Mouse (Mus musculus): ENCODE measurements around the gene Sept1. TPM values are rescaled to one million over a fixed set of nuclear protein-coding genes. Genes with fewer than 3 reads are reported as not detected.
"Not testable (repeated sequence)": the region's sequence is repeated elsewhere in the genome, so short reads cannot be mapped to it uniquely, and the experiment has no call there.

Gene Sept1
- total RNA-seq, 2 experiments from 2014 or later: 4.2 to 5.0 TPM

DNA sequence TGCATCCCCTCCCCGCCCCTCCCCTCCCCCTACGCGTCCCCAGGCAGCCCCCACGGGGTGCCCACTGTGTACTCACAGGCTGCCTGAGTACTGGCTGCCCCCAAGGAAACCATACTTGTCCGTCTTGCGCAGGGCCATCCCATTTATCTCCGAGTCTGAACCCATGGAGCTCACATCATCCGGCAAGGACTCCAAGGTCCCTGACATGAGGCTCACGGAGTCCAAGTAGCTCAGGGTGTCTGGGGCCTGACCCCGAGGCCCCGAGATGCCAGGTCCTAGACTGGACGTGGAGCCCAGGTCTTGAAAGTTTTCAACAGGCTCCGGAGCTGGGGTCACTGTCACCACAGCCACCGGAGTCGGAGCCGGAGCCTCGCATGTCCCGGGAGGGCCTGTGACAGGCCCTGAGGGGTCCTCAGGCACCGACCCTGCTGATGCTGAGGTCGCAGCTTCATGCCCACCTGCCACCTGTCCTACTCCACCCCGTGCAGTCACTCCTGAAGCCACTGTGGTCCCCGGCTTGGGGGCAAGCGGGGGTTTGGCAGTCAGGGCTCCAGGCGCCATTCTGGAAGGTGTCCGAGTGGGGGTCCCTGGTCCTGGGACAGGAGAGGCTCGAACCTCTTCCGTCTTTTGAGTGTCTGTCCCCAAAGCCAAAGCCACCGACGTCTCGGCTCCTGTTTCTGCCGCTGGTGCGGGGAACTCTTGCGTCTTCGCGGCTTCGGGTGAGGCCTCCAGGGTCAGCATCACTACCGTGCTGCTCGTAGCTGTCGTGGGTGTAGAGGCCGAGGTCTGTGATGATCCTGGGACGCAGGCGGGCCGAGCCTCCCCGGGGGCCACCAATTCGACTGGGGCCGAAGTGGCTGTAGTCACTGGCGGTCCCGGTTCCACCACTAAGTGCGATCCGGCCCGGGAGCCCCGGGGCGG, 25.3 kb downstream of the Sept1 start:
- no peak for DNase-seq
- intact Hi-C loops (cut with DNase I; ENCODE audit: low total_unique reads): no loop called here

DNA sequence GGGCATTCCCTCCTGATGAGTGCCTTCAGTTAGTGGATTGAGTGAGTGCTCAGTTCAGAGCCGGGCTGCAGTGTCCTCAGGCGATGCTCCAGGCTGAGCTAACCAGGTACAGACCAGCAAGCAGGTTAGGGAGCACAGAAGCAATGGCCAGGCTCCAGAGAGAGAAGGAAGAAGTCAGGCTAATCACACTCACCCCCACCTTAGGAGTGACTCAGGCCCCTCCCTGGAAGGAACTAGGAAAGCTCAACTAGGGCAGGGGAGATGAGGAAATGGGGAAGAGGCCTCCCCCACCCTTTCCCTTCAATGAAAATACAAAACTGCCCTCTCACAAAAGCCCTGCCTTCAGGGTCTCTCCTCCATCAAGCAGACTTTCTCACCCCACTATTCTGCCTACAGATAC, 26.3 kb downstream of the Sept1 start:
- DNase-seq: no peak

DNA sequence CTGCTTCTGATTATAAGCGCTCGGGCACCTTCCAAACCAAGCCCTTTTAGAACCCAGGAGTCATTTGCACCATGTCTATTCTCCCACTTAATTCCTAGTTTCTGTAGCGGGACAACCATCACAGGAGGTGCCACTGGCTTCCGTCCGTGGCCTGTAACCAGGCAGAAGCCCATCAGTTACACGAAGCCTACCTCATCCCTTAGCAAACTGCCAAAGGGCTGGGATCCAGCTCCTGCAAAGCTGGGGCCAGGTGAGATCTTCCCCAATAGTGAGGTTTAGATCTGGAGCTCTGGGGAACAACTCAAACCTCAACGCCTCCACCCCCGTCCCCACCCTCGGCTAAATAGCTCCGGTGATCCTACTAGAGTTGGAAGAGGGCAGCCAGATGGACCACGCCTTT, 36.4 kb downstream of the Sept1 start:
- DNase-seq: no peak
- intact Hi-C loops (cut with DNase I; ENCODE audit: low total_unique reads): no loop called here

More for the DNA sequence above, 26.3 kb downstream of the Sept1 start:
- intact Hi-C loops (cut with DNase I; ENCODE audit: low total_unique reads): no loop called here

DNA sequence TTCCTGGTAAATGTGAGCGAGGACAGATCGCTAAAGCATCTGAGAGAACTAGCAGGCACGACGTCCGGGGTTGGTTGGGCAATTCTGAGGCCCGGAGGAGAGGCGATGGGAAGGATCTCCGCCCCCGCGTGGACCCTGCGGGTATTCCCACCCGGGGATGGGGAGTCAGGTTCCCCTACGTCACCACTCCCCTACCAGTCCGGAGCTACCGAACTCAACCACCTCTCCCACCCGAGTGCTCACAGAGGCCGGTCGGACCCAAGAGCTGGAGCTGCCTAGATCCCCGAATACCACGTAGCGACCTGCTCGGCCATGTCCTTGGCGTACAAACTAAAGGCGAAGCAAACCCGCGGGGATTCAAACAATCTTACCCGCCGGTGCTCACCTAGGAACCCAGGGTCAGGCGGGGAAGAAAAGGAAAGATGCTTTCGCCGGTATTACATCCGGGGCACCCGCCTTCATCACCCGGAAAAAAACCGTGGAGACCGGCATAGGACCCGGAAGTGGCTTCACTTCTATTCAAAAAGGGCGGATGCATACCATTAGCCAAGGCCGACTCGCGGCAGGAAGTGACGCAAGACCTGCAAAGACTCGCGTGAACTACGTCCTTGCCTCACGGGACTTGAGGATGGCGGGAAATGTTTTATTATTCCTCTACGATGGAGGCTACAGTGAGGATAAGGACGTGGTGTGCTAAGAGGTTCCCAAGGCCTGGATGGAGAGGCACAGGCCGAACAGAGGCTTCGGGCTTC, 37.2 kb downstream of the Sept1 start, which contains the start of gene Cd2bp2:
TSS of gene Cd2bp2 (minus strand) at position 507 of the 752 bp plus-strand sequence.
- intact Hi-C loops (cut with DNase I; ENCODE audit: low total_unique reads): no loop called here
- peak; percentile 93 for DNase-seq

DNA sequence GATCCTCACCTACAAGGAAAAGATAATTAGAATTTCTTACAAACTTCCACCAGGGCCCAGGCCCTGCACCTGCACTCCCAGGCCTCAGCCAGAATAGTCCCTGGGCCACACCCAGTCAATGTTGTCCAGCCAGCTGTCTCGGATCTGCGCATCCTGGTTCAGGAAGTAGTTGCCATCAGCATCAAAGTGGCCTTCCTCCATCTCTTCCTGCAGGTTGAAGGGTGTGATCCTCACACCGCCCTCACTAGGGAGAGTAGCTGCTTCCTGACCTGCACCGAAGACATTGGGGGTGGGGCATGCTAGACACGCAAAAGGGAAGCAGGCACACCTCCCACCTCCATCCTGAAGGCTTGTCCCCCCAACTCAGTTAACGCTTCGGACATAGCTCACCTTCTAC, 38.3 kb downstream of the Sept1 start:
- no peak for DNase-seq
- intact Hi-C loops (cut with DNase I; ENCODE audit: low total_unique reads): no loop called here

DNA sequence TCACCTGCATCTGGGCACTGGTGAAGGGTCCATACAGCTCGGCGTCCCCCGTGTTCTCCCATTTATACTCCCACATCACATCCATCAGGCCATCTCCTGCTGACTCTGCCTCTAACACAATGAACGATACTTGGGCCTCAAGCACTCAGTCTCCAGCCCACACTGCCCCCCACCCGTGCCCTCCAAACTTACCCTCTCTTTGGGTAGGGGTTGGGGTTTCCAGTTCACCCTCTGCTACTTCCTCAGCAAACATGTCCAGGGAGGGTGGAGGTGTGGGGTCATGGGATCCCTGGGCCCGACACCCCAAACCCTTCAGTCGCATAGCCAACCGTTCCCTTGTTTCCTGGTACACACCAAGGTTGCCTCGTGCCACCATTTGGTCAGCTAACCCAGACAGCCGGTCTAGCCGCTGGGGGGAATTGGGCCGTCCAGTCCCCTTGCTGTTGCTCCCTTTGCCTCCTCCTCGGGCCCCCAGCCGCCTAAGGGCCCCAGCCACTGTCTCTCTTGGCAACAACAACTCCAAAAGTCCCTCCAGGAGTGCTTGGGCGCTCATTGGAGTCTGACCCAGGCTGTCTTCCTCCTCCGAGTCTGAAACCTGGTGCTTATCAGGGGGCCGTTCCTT, 38.8 kb downstream of the Sept1 start:
- intact Hi-C loops (cut with DNase I; ENCODE audit: low total_unique reads): no loop called here
- no peak for DNase-seq

DNA sequence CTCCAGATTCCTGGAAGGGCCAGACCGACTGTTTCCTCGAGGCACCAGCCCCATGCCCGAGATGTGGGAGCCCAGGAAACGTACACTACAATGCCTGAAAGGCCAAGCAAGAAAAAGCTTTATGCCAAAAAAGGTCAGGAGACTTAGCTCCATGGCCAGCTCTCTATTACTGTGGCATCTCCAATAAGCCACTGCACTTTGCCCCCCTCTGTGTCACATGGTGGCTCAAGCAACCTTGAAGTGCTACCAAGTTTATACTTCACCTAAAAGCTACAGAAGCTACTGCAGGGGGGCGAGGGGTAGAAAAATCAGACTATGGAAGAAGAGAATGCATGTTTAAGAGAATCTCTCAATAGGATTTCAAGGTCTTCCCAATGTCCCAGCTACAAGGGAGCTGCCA, 39.9 kb downstream of the Sept1 start:
- DNase-seq: no peak
- intact Hi-C loops (cut with DNase I; ENCODE audit: low total_unique reads): no loop called here

DNA sequence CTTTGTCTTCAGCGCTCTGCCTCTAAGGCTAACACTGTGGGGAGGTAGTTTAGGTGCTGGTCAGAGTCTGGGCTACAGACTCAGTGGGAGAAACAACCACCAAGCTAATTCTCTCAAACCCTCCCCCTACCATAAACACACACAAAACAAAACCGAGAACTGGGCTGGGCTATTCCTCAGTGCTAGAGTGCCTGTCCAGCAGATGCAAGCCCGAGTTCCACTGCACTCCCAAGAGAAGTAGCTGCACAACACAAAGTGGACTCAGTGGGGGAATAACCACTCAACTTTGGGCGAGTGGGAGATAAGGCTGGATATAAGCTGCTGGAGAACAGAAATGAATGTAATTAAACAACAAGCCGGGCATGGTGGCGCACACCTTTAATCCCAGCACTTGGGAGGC, 42.3 kb downstream of the Sept1 start:
- intact Hi-C loops (cut with DNase I; ENCODE audit: low total_unique reads): no loop called here
- no peak for DNase-seq

DNA sequence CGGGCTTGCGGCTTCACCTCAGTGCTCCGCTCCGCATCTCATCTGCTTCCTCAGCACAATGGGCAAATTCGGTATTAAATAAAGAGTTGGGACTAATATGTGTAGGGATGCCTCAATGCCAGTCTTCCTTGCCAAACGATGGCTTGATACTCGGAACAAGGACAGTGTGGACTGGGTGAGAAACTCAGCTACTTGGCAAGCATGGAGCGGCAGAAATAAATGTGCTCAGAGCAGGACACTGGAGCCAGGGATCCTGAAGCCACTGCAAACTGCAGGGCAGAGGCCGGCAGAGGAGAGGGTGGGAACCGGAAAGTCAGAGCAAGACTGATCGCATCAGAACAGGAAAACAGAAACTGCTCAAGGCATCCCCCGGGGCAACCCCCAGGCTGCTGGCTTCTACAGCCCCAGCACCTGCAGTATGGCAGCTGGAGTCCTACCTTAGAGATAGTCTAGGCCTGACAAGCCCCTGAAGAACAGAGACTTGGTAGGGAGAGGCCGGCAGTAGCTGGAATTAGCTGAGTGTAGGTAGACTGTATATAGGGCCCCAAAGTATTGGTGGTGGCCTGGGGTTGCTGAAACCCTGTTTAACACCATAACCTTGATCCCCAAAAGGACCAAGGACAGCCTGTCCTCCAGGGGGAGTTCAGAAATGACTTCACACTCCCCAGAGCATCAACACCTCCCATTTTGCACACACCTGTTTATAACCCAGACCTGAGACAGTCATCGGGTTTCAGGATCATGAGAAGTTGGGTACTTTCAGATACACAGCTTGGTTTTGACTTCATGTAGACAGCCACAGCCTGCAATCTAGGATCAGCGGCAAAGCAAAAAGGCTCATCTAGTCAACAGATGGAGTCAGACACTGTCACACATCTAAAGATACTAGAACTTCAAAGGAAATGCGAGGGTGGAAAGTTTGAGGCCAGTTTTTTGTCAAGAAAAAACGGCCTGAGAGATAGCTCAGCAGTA, 44.3 kb downstream of the Sept1 start:
- intact Hi-C loops (cut with DNase I; ENCODE audit: low total_unique reads): no loop called here
- no peak for DNase-seq

DNA sequence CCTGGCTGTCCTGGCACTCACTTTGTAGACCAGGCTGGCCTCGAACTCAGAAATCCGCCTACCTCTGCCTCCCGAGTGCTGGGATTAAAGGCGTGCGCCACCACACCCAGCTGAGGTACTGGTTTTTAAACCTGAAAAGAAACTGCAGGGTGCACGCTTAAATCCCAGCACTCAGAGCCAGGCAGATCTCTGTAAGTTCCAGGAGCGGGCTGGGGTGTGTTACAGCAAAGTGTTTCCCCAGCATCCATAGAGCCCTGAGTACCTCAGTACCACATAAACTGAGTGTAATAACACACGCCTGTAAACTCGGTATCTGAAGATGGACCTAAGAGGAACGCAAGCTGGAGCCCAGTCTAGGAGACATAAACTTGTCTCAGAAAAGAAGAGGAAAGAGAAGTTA, 45.6 kb downstream of the Sept1 start:
- DNase-seq: no peak
- intact Hi-C loops (cut with DNase I; ENCODE audit: low total_unique reads): no loop called here

DNA sequence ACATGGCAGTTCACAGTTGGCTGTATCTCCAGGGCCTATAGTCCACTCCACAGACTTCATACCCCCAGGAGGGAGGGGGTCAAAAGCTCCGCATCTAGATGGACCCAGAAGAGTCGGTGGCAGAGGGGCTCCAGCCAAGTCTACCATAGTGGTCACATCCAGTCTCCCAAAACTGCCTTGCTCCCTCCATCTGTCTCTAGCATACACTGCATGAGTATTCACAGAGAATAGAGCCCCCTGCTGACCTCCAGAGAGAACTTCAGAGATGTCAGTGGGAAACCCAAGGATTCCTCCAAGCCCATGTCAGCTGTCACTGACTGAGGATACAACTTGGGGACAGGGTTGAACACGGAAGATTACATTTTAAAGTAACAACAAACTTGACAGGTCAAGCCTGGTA, 47.3 kb downstream of the Sept1 start:
- intact Hi-C loops (cut with DNase I; ENCODE audit: low total_unique reads): no loop called here
- DNase-seq: no peak

DNA sequence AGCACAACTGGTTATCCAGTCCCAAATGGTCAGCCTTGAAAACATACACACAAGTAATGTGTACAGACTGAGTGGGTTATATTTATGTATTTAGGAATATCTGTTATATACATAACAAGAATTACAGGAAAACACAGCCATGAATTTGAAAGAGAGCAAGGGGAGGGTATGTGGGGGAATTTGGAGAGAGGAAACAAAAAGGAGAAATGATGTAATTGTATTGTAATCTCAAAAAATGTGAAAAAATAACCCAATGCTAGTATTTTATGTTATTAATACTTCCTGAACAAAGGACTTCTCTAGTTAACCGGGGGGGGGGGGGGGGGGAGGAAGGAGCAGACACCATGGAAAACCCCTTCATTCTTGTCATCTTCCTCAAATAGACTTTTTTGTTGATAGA, 48.2 kb downstream of the Sept1 start:
- no peak for DNase-seq
- intact Hi-C loops (cut with DNase I; ENCODE audit: low total_unique reads): loop anchor here (5.0 kb wide), 1 partner anchor 52 kb away; no protein-coding TSS in a partner anchor

DNA sequence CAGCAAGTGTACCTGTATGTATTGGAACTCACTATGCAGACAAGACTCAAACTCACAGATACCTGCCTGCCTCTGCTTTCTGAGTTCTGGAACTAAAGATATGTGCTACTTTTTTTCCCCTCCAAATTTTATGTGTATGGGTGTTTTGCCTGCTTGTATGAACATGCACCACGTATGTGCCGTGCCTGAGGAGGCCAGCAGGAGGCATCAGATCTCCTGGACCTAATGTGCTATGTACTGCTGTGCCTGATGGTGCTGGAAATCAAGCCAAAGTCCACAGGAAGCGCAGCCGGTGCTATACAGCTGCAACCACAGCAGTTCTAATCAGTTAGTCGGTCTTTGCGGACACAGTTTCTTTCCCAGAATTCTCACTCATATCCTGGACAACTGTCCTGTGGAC, 49.1 kb downstream of the Sept1 start:
- DNase-seq: no peak
- intact Hi-C loops (cut with DNase I; ENCODE audit: low total_unique reads): loop anchor here (5.0 kb wide), 1 partner anchor 52 kb away; no protein-coding TSS in a partner anchor

DNA sequence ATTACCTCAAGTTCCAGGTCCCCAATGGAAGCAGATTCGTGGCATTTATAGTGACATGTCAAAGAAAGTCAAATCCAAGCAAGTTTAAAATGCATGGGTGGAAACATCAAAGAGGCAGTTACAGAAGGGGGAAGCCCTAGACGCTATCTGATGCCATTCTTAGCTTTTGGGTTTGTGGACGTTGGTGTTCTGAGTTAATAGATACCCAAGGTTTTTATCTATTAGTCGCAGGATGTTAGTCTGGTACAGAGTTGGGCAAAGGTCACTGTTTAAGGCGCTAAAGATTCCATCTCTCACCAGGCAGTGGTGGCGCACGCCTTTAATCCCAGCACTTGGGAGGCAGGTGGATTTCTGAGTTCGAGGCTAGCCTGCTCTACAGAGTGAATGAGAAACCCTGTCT, 49.6 kb downstream of the Sept1 start:
- intact Hi-C loops (cut with DNase I; ENCODE audit: low total_unique reads): loop anchor here (5.0 kb wide), 1 partner anchor 51 kb away; no protein-coding TSS in a partner anchor
- no peak for DNase-seq

DNA sequence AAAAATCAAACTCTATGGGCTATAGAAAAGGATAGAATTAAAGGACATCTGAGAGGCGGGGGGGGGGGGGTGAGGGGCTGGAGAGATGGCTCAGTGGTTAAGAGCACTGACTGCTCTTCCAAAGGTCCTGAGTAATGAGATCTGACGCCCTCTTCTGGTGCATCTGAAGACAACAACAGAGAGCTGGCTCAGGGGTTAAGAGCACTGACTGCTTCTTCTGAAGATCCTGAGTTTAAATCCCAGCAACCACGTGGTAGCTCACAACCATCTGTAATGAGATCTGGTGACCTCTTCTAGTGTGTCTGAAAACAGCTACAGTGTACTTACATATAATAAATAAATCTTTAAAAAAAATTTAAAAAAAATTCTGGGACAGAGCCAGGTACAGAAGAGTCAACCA, 51.2 kb downstream of the Sept1 start:
- DNase-seq: not testable (repeated sequence)
- intact Hi-C loops (cut with DNase I; ENCODE audit: low total_unique reads): loop anchor here (5.0 kb wide), 1 partner anchor 49 kb away; no protein-coding TSS in a partner anchor

DNA sequence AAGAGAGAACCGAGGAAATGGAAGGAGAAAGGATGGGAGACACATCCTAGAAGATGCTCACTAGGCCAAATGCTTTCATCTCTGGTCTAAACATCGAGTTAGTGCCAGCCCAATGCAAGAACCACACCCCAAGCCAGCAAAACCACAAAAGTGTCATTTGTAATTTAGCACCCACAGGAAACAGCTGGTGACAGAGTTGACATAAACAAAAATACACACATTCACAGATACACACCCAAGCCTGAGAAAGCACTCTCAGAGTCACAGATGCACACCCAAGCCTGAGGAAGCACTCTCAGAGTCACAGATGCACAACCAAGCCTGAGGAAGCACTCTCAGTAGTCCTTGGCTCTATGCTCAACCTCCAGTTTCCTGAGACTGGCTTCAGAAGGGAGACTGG, 52.1 kb downstream of the Sept1 start:
- intact Hi-C loops (cut with DNase I; ENCODE audit: low total_unique reads): loop anchor here (5.0 kb wide), 1 partner anchor 48 kb away; no protein-coding TSS in a partner anchor
- no peak for DNase-seq

DNA sequence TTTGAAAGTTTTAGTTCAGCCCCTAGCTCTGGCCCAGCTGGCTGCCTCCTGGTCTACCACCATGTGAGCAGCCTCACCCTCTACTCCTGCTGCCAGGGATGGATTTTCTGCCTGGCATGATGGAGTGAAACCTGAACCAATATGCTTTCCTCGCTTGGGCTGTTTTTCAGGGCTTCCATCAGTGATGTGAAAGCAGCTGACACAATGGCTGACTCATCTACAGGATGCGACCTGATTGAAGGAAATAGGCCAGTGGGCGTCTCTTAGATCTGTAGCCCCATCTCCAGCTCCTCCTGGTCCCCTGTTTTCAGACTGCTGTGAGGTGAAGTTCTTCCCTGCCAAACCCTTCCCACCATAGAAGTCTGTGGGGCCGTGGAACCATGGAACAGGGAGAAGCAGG, 56.0 kb downstream of the Sept1 start:
- no peak for DNase-seq
- intact Hi-C loops (cut with DNase I; ENCODE audit: low total_unique reads): no loop called here

DNA sequence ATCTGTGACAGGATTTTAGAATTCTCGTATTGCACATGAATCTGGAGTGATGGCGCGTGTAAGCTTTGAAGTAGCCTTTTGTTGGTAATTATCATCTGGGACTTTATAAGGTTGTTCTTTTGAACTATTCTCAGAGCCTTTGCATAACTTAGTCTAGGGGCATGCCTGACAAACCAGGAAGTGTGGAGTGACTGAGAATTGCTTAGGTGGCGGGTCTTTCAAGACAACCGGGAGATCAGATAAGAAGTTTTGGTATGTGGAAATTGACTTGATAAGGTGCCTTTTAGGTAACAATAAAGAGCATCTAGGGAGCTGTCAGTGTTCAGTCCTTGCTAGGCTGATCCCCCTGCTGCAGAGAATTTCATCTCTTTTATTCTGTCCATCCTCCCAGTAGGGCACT, 66.4 kb downstream of the Sept1 start:
- intact Hi-C loops (cut with DNase I; ENCODE audit: low total_unique reads): no loop called here
- no peak for DNase-seq

Measured in gastrocnemius, postnatal 14 days (tissue).